Mouse (Mus musculus): ENCODE data around the gene Irf2bp2.
"Not testable (repeated sequence)": the region's sequence is repeated elsewhere in the genome, so short reads cannot be mapped to it uniquely, and the experiment has no call there.

Gene Irf2bp2

GRCm38 (mm10) chr8:126602641-126603040 is 8.9 kb upstream of the Irf2bp2 start:
- no peak for DNase-seq (ENCODE audit: low spot score in 2 of 2)

- DNase-seq (ENCODE audit: low spot score in 2 of 2), result no peak
These were observed 7.5 kb upstream of the Irf2bp2 start for GRCm38 (mm10) chr8:126601325-126601724.

DNA sequence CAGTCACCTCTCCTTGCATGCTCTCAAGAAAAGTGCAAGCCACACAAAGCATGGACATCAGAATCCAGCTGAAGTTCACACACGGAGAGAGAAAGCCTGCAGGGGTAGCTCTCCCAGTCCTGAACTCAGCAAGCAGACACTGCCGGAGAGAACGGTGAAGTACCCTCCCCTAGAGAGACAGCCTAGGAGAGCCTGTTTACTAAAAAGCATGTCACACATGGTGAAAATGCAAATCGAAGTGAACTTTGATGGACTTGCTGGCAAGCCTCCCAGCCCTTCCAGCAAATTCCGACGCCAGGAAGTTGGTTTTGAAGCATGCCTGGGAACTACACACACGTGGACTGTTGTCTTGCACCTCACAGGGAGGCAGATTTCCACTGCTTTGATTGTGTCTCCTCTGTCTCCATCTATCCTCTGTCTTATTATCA is 7.0 kb upstream of the Irf2bp2 start:
- DNase-seq (ENCODE audit: low spot score in 2 of 2), result no peak

GRCm38 (mm10) chr8:126600388-126600787 is 6.6 kb upstream of the Irf2bp2 start:
- not testable (repeated sequence) for DNase-seq (ENCODE audit: low spot score in 2 of 2)

DNA sequence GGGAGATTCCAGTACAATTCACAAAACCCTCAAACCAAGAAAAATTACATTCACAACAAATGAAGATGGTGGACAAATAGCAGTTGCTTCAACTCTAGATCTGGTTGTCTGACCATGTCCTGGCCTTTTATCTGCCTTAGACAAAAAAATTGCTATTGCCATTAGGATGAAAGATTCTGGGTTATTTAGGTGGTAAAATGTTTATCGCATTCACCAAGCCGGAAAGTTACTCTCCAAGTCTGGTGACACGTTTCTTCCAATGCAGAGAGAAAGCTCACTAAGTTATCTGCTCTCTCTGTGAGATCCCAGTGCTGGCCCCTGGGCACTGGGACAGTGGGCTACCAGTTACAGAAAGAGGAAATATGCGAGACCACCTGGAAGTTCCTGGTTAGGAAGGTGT is 5.5 kb upstream of the Irf2bp2 start:
- no peak for DNase-seq (ENCODE audit: low spot score in 2 of 2)

GRCm38 (mm10) chr8:126598218-126598617 is 4.4 kb upstream of the Irf2bp2 start:
- DNase-seq (ENCODE audit: low spot score in 2 of 2), result no peak

- no peak for DNase-seq (ENCODE audit: low spot score in 2 of 2)
These were observed 2.9 kb upstream of the Irf2bp2 start for GRCm38 (mm10) chr8:126596721-126597120.

GRCm38 (mm10) chr8:126596097-126596634 is 2.4 kb upstream of the Irf2bp2 start:
- peak; percentile 55 to 86 for DNase-seq (ENCODE audit: low spot score in 2 of 2)

- peak; percentile 43 to 47 for DNase-seq (ENCODE audit: low spot score in 2 of 2)
These were observed 1.6 kb upstream of the Irf2bp2 start for GRCm38 (mm10) chr8:126595204-126596061.

DNA sequence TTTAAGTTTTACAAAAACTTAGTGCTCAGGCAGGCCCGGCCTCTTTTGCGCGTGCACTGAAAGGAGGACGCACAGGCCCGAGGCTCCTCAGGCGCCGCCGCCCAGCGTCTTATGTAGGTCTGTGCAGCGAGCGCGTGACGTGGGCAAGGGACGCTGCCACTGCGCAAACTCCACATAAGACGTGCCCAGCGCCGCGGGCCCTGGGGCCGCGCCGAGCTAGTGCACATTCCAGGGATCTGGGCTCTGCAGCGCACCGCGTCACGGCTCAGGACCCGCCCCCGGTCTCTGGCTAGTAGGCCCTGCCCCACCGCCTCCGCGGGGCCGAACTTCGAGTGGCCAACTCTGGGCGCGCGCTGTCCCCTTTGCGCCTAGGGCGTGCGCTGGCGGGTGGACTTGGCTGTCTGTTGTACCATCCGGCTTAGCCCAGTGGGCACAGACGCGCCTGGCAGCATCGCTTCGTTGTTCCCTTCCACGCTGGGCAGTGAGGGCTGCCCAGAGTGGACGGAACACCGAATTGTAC is 755 bp upstream of the Irf2bp2 start:
- DNase-seq (ENCODE audit: low spot score in 2 of 2), result peak; percentile 91 to 98

GRCm38 (mm10) chr8:126592771-126593571 is 815 bp downstream of the Irf2bp2 start:
- peak in 1 of 2 experiments; percentile 42 for DNase-seq (ENCODE audit: low spot score in 2 of 2)

GRCm38 (mm10) chr8:126592381-126592770 is 1.4 kb downstream of the Irf2bp2 start:
- DNase-seq (ENCODE audit: low spot score in 2 of 2), result peak in 1 of 2 experiments; percentile 33

DNA sequence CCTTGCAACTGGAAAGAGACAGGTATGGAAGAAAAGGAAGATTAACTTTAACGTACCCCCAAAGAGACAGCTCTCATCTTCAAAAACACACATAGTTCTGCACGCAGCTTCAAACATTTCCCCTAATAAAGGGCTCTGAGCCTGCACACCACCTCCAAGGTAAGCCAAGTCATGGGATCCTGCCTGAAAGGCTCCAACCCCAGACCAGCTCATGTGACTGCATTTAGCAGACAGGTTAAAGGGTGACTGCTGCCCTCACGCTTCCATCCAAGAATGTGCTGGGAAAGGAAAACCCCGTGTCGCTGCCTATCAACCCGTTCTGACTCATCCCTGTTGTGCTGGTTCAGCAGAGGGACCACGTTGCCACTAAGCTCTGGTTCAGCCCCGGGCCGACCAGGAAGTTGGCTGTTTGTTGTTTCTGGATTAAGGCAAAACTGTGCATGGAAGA is 1.9 kb downstream of the Irf2bp2 start:
- peak; percentile 50 to 68 for DNase-seq (ENCODE audit: low spot score in 2 of 2)

DNA sequence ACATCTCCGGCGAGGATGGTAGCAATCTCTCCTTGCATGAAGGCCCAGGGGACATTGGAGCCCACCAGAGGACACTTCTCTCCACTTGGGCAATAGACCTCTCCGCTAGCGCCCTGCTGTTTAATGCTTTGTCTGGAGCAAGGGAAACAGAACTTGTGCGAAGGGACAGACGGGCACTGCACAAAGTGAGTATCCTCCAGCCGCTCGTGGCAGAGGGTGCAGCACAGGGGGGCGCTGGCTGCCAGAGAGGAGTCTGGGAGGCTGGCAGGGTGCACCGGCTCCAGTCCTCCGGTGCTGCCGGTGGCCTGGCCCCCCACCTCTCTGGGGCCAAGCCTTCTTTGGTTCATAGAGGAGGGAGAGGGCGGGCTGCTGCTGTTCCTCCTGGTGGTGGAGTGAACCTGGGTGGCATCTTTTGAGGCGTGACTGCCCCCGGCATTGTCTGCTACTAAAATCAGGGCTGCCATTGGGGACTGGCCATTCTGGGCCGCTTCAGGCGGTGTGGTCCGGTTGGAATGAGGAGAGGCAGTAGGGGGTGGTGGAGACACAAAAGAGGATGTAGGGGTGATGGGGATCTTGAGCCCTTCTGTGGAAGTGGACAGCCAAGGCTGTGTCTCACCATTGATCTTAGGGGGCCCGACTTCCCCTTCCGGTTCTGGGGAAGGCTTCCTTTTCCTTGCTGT is 2.5 kb downstream of the Irf2bp2 start:
- peak in 1 of 2 experiments; percentile 27 for DNase-seq (ENCODE audit: low spot score in 2 of 2)

GRCm38 (mm10) chr8:126590599-126590998 is 3.2 kb downstream of the Irf2bp2 start:
- DNase-seq (ENCODE audit: low spot score in 2 of 2), result no peak

DNA sequence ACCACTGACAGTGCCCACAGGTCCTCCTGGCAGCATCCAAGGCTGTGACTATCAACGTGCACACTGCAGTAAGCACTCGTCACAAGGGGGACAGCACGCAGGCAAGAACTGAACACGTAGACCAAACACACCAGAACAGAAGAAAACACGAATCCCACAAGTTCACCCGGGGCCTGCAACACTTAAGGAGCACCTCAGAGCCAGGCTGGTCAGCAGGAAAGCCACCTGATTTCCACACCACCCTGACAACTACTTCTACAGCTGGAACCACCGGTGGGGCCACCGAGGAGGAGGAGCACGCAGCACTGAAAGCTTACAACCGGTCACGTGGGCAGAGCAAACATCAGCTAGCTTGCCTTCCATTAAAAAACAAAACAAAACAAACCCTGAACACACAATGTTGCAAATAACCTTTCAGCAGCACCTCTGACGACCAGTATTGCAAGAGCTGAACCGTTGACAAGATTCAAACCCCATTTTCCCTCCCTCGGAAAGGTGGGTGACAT is 3.7 kb downstream of the Irf2bp2 start:
- peak in 1 of 2 experiments; percentile 62 for DNase-seq (ENCODE audit: low spot score in 2 of 2)

DNA sequence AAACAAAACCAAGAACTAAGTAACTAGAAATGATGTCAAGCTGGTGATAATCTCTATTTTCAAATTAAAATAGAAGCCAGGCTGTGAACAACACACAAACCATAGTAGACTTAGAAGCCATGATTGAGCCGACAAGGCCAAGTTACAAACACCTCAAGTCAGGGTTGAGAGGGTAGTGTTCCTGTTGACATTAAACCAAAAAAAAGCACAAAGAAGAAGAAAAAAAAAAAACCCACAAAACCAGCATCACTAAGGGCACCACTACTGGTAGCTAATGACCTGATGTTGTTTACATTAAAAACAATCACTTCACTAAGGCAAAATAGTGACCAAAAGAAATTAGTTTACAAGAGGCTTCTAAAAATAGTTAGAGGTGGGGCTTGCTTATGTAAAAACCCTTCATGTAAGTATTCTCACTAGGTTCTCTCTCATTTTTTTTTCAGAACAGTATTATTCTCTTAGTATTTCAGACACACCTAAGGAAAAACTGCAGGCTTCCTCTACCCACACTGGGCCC is 4.2 kb downstream of the Irf2bp2 start:
- DNase-seq (ENCODE audit: low spot score in 2 of 2), result no peak

- DNase-seq (ENCODE audit: low spot score in 2 of 2), result no peak
These were observed 4.9 kb downstream of the Irf2bp2 start for GRCm38 (mm10) chr8:126588636-126589506.

DNA sequence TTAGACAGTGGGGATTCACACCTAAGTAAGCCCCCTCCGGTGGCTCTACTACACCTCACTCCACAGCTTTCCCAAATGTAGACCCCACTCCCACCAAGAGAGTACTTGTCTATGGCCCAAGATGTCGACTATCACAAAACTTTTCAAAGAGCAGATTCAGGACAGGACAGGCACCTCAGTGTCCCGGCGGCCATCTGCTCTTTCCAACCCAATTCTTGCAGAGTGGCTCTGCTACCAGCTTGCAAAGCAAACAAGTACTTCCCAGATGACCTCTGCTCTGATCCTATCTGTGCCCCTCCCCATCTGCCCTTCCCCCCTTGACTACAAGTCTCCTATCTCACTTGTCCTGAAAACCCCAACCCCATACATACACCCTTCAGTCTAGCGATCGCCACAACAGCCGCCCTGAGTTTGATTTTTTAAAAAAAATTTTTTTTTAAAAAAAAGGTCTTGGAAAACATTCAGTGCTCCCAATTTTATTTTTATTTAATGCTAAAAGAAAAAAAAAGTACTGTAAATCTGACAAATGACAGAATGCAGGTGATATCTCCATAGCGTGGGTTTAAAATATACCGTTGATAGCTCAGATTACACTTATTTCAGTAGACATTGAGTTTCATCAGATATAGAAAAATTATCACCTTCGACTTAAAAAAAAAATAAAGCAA is 5.8 kb downstream of the Irf2bp2 start:
- DNase-seq (ENCODE audit: low spot score in 2 of 2), result no peak
